Mouse (Mus musculus): ENCODE measurements around the gene Gper1.

- TF ChIP-seq CTCF (IDR thresholded peaks at IDR 0.05) (no peak), EP300 (IDR thresholded peaks at IDR 0.05) (no peak)
Observed at GRCm38 (mm10) chr5:139455166-139455565, 32.2 kb downstream of the Gper1 start.
